Mouse (Mus musculus): ENCODE results near the gene Klk8.

DNA sequence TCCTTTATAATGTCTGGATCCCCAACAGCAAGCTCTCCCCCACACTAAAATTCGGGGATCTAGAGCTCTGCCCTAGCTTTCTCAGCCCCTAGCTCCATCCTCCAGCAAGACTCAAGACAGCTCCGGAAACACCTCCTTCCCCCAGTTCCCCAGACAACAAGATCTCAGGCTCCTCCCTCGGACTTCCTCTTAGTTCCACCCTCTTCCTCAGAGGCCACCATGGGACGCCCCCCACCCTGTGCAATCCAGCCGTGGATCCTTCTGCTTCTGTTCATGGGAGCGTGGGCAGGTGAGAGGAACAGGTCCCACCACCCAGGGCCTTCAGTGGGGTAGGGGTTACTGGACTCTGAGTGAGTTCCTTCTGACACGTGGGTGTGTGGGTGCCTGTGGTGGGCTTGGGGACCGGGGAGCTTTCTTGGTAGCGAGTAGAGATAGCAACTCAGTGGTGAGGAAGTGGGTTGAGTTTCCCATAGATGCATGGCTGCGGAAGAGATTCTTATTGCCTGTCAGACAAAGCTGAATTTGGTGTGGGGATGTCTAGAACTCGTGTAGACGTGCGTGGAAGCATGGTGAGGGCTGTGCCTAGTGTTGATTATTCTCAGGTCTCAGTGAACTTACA lies 576 bp downstream of the Klk8 start:
- TF ChIP-seq POLR2A (IDR thresholded peaks at IDR 0.05; ENCODE audit: extremely low read depth, insufficient read depth, low read length), result no peak
- TF ChIP-seq CTCF (IDR thresholded peaks at IDR 0.05; ENCODE audit: extremely low read depth, insufficient read depth, low read length), result no peak
